Mouse (Mus musculus) left cerebral cortex, adult 2 months (tissue): ENCODE results near the gene Pbx1. TPM values are rescaled to one million over a fixed set of nuclear protein-coding genes. Genes with fewer than 3 reads are reported as not detected.

Experiments used
- DNase-seq, 2 experiments: peaks; one replicate each; pipeline ENCODE4 v3.0.0; 2021 to 2022; ENCODE audit warnings: low spot score in 2 of 2, mixed read lengths in 1 of 2; ENCODE audit errors: extremely low spot score in 1 of 2
- H3K27ac ChIP-seq: fragments of 200-600 bp; 2 replicates; pipeline ENCODE4 v1.8.1; 2022
- H3K4me3 ChIP-seq: fragments of 200-600 bp; 2 replicates; pipeline ENCODE4 v1.8.1; 2022
- CTCF ChIP-seq: fragments of 200-600 bp; IDR thresholded peaks from 2 replicates; pipeline ENCODE4 v1.8.1; 2022; ENCODE audit warnings: antibody characterized with exemption, mild to moderate bottlenecking, moderate library complexity
- intact Hi-C: fragments of 180-260 bp; cut with DNase I; formaldehyde crosslinking; loops from one replicate; pipeline ENCODE4 v1.15.1; 2025
- total RNA-seq, 2 experiments: library from RNA; stranded (reverse); gene quantifications; 2 replicates each; pipeline ENCODE4 v1.2.3; 2021

Gene Pbx1
- total RNA-seq, 2 experiments from 2014 or later, result 140 to 143 TPM

- intact Hi-C loops, result loop anchor here (2.0 kb wide), 1 partner anchor 43 kb away; no protein-coding TSS in a partner anchor
- Histone ChIP-seq H3K4me3 (no peak overlapping the region), H3K27ac (peak overlapping the region; percentile 78)
- TF ChIP-seq CTCF, result no peak
- DNase-seq, result no peak
Measured at GRCm38 (mm10) chr1:168382106-168382822, 49.8 kb downstream of the Pbx1 start.

- no peak for DNase-seq
- Histone ChIP-seq H3K4me3 (no peak overlapping the region), H3K27ac (peak overlapping the region; percentile 63; the same call in 1 of the 2 replicates)
- TF ChIP-seq CTCF, result no peak
- intact Hi-C loops, result no loop called here
Measured at GRCm38 (mm10) chr1:168381451-168381850, 50.6 kb downstream of the Pbx1 start.

- Histone ChIP-seq H3K4me3 (no peak overlapping the region), H3K27ac (no peak overlapping the region)
- intact Hi-C loops, result no loop called here
- no peak for DNase-seq
- no peak for TF ChIP-seq CTCF
Measured at GRCm38 (mm10) chr1:168380241-168380770, 51.8 kb downstream of the Pbx1 start.

GRCm38 (mm10) chr1:168377650-168378049 lies 54.4 kb downstream of the Pbx1 start:
- DNase-seq, result no peak
- TF ChIP-seq CTCF, result no peak
- no peak overlapping the region for H3K4me3 ChIP-seq
- intact Hi-C loops, result no loop called here
- no peak overlapping the region for H3K27ac ChIP-seq

GRCm38 (mm10) chr1:168376330-168376729 lies 55.7 kb downstream of the Pbx1 start:
- intact Hi-C loops, result no loop called here

GRCm38 (mm10) chr1:168374953-168375600 lies 57.0 kb downstream of the Pbx1 start:
- TF ChIP-seq CTCF, result no peak
- Histone ChIP-seq H3K4me3 (no peak overlapping the region), H3K27ac (peak overlapping the region; percentile 16; the same call in 1 of the 2 replicates)
- intact Hi-C loops, result no loop called here
- DNase-seq, result no peak

More at GRCm38 (mm10) chr1:168376330-168376729, 55.7 kb downstream of the Pbx1 start:
- Histone ChIP-seq H3K27ac (peak overlapping the region; percentile 16; the same call in 1 of the 2 replicates), H3K4me3 (no peak overlapping the region)
- DNase-seq, result no peak
- TF ChIP-seq CTCF, result peak; percentile 51

- DNase-seq, result no peak
- Histone ChIP-seq H3K4me3 (no peak overlapping the region), H3K27ac (no peak overlapping the region)
- no peak for TF ChIP-seq CTCF
- intact Hi-C loops, result no loop called here
Measured at GRCm38 (mm10) chr1:168372089-168372488, 60.0 kb downstream of the Pbx1 start.

- Histone ChIP-seq H3K27ac (no peak overlapping the region), H3K4me3 (no peak overlapping the region)
- no peak for DNase-seq
- no peak for TF ChIP-seq CTCF
- intact Hi-C loops, result no loop called here
Measured at GRCm38 (mm10) chr1:168370966-168371365, 61.1 kb downstream of the Pbx1 start.

GRCm38 (mm10) chr1:168366261-168366660 lies 65.8 kb downstream of the Pbx1 start:
- no peak overlapping the region for H3K27ac ChIP-seq
- DNase-seq, result no peak
- intact Hi-C loops, result no loop called here
- no peak for TF ChIP-seq CTCF
- H3K4me3 ChIP-seq, result no peak overlapping the region

- no peak for TF ChIP-seq CTCF
- no peak for DNase-seq
- Histone ChIP-seq H3K27ac (peak overlapping the region; percentile 63), H3K4me3 (no peak overlapping the region)
- intact Hi-C loops, result no loop called here
Measured at GRCm38 (mm10) chr1:168364325-168364724, 67.7 kb downstream of the Pbx1 start.

GRCm38 (mm10) chr1:168363053-168363452 lies 69.0 kb downstream of the Pbx1 start:
- intact Hi-C loops, result no loop called here
- no peak for DNase-seq
- TF ChIP-seq CTCF, result no peak
- Histone ChIP-seq H3K27ac (peak overlapping the region; percentile 25; the same call in 1 of the 2 replicates), H3K4me3 (no peak overlapping the region)

- no peak for TF ChIP-seq CTCF
- no peak overlapping the region for H3K4me3 ChIP-seq
- H3K27ac ChIP-seq, result peak overlapping the region; percentile 25; the same call in 1 of the 2 replicates
- DNase-seq, result no peak
- intact Hi-C loops, result no loop called here
Measured at GRCm38 (mm10) chr1:168362464-168362863, 69.6 kb downstream of the Pbx1 start.
